Mouse (Mus musculus): ENCODE measurements around the gene Morc2a. TPM values are rescaled to one million over a fixed set of nuclear protein-coding genes. Genes with fewer than 3 reads are reported as not detected.
A peak's percentile ranks its signal among the peaks of the same experiment; 100 is the strongest.

Morc2a gene
- polyA plus RNA-seq, 1 experiment from 2014 or later: 25.1 TPM

- ATAC-seq (no peak), DNase-seq (ENCODE audit: low spot score) (no peak)
- no peak overlapping the region for H3K27ac ChIP-seq (ENCODE audit: low read depth, low read length)
- no peaks in the 10 kb centered on the region for H3K27me3 ChIP-seq (replicated peaks; ENCODE audit: control insufficient read depth, insufficient read depth, low read length)
- no peaks in the 10 kb centered on the region for H3K4me1 ChIP-seq (ENCODE audit: control insufficient read depth, insufficient read depth, low read length)
- no peak overlapping the region for H3K4me3 ChIP-seq (ENCODE audit: low read depth, low read length)
- no peaks in the 10 kb centered on the region for H3K9me3 ChIP-seq (replicated peaks; ENCODE audit: control insufficient read depth, low read length)
- H3K4me2 ChIP-seq (ENCODE audit: low read length): no peak overlapping the region
- WGBS: 93% methylated on average over 2 of the region's 2 CpGs
- H3K9ac ChIP-seq (ENCODE audit: low read length): no peak overlapping the region
- H3K36me3 ChIP-seq (ENCODE audit: control insufficient read depth, insufficient read depth, low read length): peaks cover 93% of the 10 kb centered on the region
Measured at GRCm38 (mm10) chr11:3686885-3687284, 37.9 kb downstream of the Morc2a start.

- 90% methylated on average over 2 of the region's 2 CpGs for WGBS
- no peak for DNase-seq (ENCODE audit: low spot score)
- H3K36me3 ChIP-seq (ENCODE audit: control insufficient read depth, insufficient read depth, low read length): peaks cover 68% of the 10 kb centered on the region
Measured at GRCm38 (mm10) chr11:3691746-3692145, 42.8 kb downstream of the Morc2a start.

GRCm38 (mm10) chr11:3696086-3696616 is 47.2 kb downstream of the Morc2a start:
- ATAC-seq: no peak
- WGBS: 92% methylated on average over 5 of the region's 5 CpGs
- H3K27me3 ChIP-seq (replicated peaks; ENCODE audit: control insufficient read depth, insufficient read depth, low read length): no peaks in the 10 kb centered on the region
- no peak overlapping the region for H3K4me3 ChIP-seq (ENCODE audit: low read depth, low read length)
- H3K36me3 ChIP-seq (ENCODE audit: control insufficient read depth, insufficient read depth, low read length): peaks cover 27% of the 10 kb centered on the region
- H3K27ac ChIP-seq (ENCODE audit: low read depth, low read length): no peak overlapping the region
- H3K9ac ChIP-seq (ENCODE audit: low read length): no peak overlapping the region
- no peak overlapping the region for H3K4me2 ChIP-seq (ENCODE audit: low read length)
- H3K4me1 ChIP-seq (ENCODE audit: control insufficient read depth, insufficient read depth, low read length): no peaks in the 10 kb centered on the region
- no peak for DNase-seq (ENCODE audit: low spot score)
- no peaks in the 10 kb centered on the region for H3K9me3 ChIP-seq (replicated peaks; ENCODE audit: control insufficient read depth, low read length)

More at GRCm38 (mm10) chr11:3691746-3692145, 42.8 kb downstream of the Morc2a start:
- Histone ChIP-seq H3K4me3 (ENCODE audit: low read depth, low read length) (no peak overlapping the region), H3K27ac (ENCODE audit: low read depth, low read length) (no peak overlapping the region), H3K27me3 (replicated peaks; ENCODE audit: control insufficient read depth, insufficient read depth, low read length) (no peaks in the 10 kb centered on the region), H3K4me1 (ENCODE audit: control insufficient read depth, insufficient read depth, low read length) (no peaks in the 10 kb centered on the region), H3K9me3 (replicated peaks; ENCODE audit: control insufficient read depth, low read length) (no peaks in the 10 kb centered on the region), H3K9ac (ENCODE audit: low read length) (no peak overlapping the region), H3K4me2 (ENCODE audit: low read length) (no peak overlapping the region)
- no peak for ATAC-seq

- no peak overlapping the region for H3K4me2 ChIP-seq (ENCODE audit: low read length)
Measured at GRCm38 (mm10) chr11:3697441-3697840, 48.5 kb downstream of the Morc2a start.

GRCm38 (mm10) chr11:3703089-3703992 is 54.4 kb downstream of the Morc2a start:
- 76% methylated on average over 7 of the region's 7 CpGs for WGBS
- Histone ChIP-seq H3K4me3 (ENCODE audit: low read depth, low read length) (no peak overlapping the region), H3K27ac (ENCODE audit: low read depth, low read length) (no peak overlapping the region), H3K9ac (ENCODE audit: low read length) (no peak overlapping the region), H3K36me3 (ENCODE audit: control insufficient read depth, insufficient read depth, low read length) (no peaks in the 10 kb centered on the region), H3K27me3 (replicated peaks; ENCODE audit: control insufficient read depth, insufficient read depth, low read length) (no peaks in the 10 kb centered on the region), H3K4me1 (ENCODE audit: control insufficient read depth, insufficient read depth, low read length) (no peaks in the 10 kb centered on the region), H3K4me2 (ENCODE audit: low read length) (no peak overlapping the region), H3K9me3 (replicated peaks; ENCODE audit: control insufficient read depth, low read length) (no peaks in the 10 kb centered on the region)
- DNase-seq (ENCODE audit: low spot score) (no peak), ATAC-seq (no peak)

More at GRCm38 (mm10) chr11:3697441-3697840, 48.5 kb downstream of the Morc2a start:
- WGBS: 82% methylated on average over 3 of the region's 3 CpGs
- Histone ChIP-seq H3K27me3 (replicated peaks; ENCODE audit: control insufficient read depth, insufficient read depth, low read length) (no peaks in the 10 kb centered on the region), H3K9me3 (replicated peaks; ENCODE audit: control insufficient read depth, low read length) (no peaks in the 10 kb centered on the region), H3K36me3 (ENCODE audit: control insufficient read depth, insufficient read depth, low read length) (peaks cover 16% of the 10 kb centered on the region), H3K9ac (ENCODE audit: low read length) (no peak overlapping the region), H3K4me3 (ENCODE audit: low read depth, low read length) (no peak overlapping the region), H3K27ac (ENCODE audit: low read depth, low read length) (no peak overlapping the region), H3K4me1 (ENCODE audit: control insufficient read depth, insufficient read depth, low read length) (no peaks in the 10 kb centered on the region)
- ATAC-seq: no peak
- peak; percentile 24 for DNase-seq (ENCODE audit: low spot score)

GRCm38 (mm10) chr11:3704404-3704803 is 55.4 kb downstream of the Morc2a start:
- Histone ChIP-seq H3K4me1 (ENCODE audit: control insufficient read depth, insufficient read depth, low read length) (no peaks in the 10 kb centered on the region), H3K36me3 (ENCODE audit: control insufficient read depth, insufficient read depth, low read length) (no peaks in the 10 kb centered on the region), H3K4me2 (ENCODE audit: low read length) (no peak overlapping the region), H3K4me3 (ENCODE audit: low read depth, low read length) (no peak overlapping the region), H3K9me3 (replicated peaks; ENCODE audit: control insufficient read depth, low read length) (no peaks in the 10 kb centered on the region), H3K9ac (ENCODE audit: low read length) (no peak overlapping the region), H3K27me3 (replicated peaks; ENCODE audit: control insufficient read depth, insufficient read depth, low read length) (no peaks in the 10 kb centered on the region), H3K27ac (ENCODE audit: low read depth, low read length) (no peak overlapping the region)
- DNase-seq (ENCODE audit: low spot score) (no peak), ATAC-seq (no peak)
- 75% methylated on average over 8 of the region's 8 CpGs for WGBS

GRCm38 (mm10) chr11:3707057-3707456 is 58.1 kb downstream of the Morc2a start:
- WGBS: 90% methylated on average over 8 of the region's 8 CpGs
- no peak for ATAC-seq

DNA sequence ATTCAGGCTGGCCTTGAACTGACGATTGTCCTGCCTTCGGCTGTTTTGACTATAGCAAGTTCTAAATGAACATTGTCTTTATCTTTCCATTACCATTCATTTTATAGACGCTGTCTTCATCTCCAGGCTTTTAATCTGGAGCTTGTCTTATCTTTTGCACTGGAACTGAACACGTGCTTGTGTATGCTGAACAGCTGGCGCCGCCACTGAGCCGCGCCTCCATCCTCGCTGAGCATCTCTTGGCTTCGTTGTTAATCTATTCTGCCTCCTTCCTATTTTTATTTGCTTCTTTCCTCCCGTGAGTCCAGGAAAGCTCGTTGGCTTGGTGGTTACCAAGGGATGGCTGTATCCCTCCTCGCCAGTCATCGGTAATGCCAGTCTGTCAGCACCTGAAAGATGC is 61.2 kb downstream of the Morc2a start:
- no peaks in the 10 kb centered on the region for H3K27me3 ChIP-seq (replicated peaks; ENCODE audit: control insufficient read depth, insufficient read depth, low read length)
- H3K9ac ChIP-seq (ENCODE audit: low read length): no peak overlapping the region
- no peak for ATAC-seq
- WGBS: 68% methylated on average over 14 of the region's 14 CpGs
- H3K27ac ChIP-seq (ENCODE audit: low read depth, low read length): no peak overlapping the region
- no peaks in the 10 kb centered on the region for H3K9me3 ChIP-seq (replicated peaks; ENCODE audit: control insufficient read depth, low read length)
- no peak overlapping the region for H3K4me3 ChIP-seq (ENCODE audit: low read depth, low read length)
- no peaks in the 10 kb centered on the region for H3K36me3 ChIP-seq (ENCODE audit: control insufficient read depth, insufficient read depth, low read length)
- DNase-seq (ENCODE audit: low spot score): peak; percentile 20
- no peak overlapping the region for H3K4me2 ChIP-seq (ENCODE audit: low read length)
- no peaks in the 10 kb centered on the region for H3K4me1 ChIP-seq (ENCODE audit: control insufficient read depth, insufficient read depth, low read length)

More at GRCm38 (mm10) chr11:3707057-3707456, 58.1 kb downstream of the Morc2a start:
- H3K4me2 ChIP-seq (ENCODE audit: low read length): no peak overlapping the region
- H3K9me3 ChIP-seq (replicated peaks; ENCODE audit: control insufficient read depth, low read length): no peaks in the 10 kb centered on the region
- no peak overlapping the region for H3K9ac ChIP-seq (ENCODE audit: low read length)
- no peak for DNase-seq (ENCODE audit: low spot score)
- H3K4me1 ChIP-seq (ENCODE audit: control insufficient read depth, insufficient read depth, low read length): no peaks in the 10 kb centered on the region
- no peak overlapping the region for H3K4me3 ChIP-seq (ENCODE audit: low read depth, low read length)
- H3K27me3 ChIP-seq (replicated peaks; ENCODE audit: control insufficient read depth, insufficient read depth, low read length): no peaks in the 10 kb centered on the region
- H3K36me3 ChIP-seq (ENCODE audit: control insufficient read depth, insufficient read depth, low read length): no peaks in the 10 kb centered on the region
- no peak overlapping the region for H3K27ac ChIP-seq (ENCODE audit: low read depth, low read length)

- Histone ChIP-seq H3K27ac (ENCODE audit: low read depth, low read length) (no peak overlapping the region), H3K4me2 (ENCODE audit: low read length) (no peak overlapping the region), H3K9me3 (replicated peaks; ENCODE audit: control insufficient read depth, low read length) (no peaks in the 10 kb centered on the region), H3K4me1 (ENCODE audit: control insufficient read depth, insufficient read depth, low read length) (no peaks in the 10 kb centered on the region), H3K9ac (ENCODE audit: low read length) (no peak overlapping the region), H3K4me3 (ENCODE audit: low read depth, low read length) (no peak overlapping the region), H3K36me3 (ENCODE audit: control insufficient read depth, insufficient read depth, low read length) (no peaks in the 10 kb centered on the region), H3K27me3 (replicated peaks; ENCODE audit: control insufficient read depth, insufficient read depth, low read length) (no peaks in the 10 kb centered on the region)
- ATAC-seq (0 out of 2 replicates have a peak, but pooled peaks have one; percentile 42), DNase-seq (ENCODE audit: low spot score) (peak; percentile 69)
- WGBS: 48% methylated on average over 15 of the region's 15 CpGs
Measured at GRCm38 (mm10) chr11:3714486-3714885, 65.5 kb downstream of the Morc2a start.
